Mouse (Mus musculus) midbrain, embryonic 15.5 days (tissue): ENCODE data around the gene Gls. TPM values are rescaled to one million over a fixed set of nuclear protein-coding genes. Genes with fewer than 3 reads are reported as not detected.

ENCODE experiments used
- ATAC-seq: fragments of 200-750 bp; cut with Nextera tagmentation; replicated peaks from 2 replicates; pipeline ENCODE4 v1.8.0; 2017; ENCODE audit warnings: moderate TSS enrichment
- H3K27ac ChIP-seq: fragments of 300-500 bp; sonication (generic); 2 replicates; pipeline ENCODE4 v1.5.1; 2015; ENCODE audit warnings: mild to moderate bottlenecking, inconsistent platforms
- H3K27me3 ChIP-seq: fragments of 300-500 bp; sonication (generic); replicated peaks from 2 replicates; pipeline ENCODE4 v1.6.1; 2015; ENCODE audit warnings: inconsistent platforms
- H3K36me3 ChIP-seq: fragments of 300-500 bp; sonication (generic); replicated peaks from 2 replicates; pipeline ENCODE4 v1.6.1; 2015; ENCODE audit warnings: inconsistent platforms
- H3K4me1 ChIP-seq: fragments of 300-500 bp; sonication (generic); 2 replicates; pipeline ENCODE4 v1.6.1; 2015; ENCODE audit warnings: inconsistent platforms
- H3K4me2 ChIP-seq: fragments of 300-500 bp; sonication (generic); 2 replicates; pipeline ENCODE4 v1.6.1; 2015; ENCODE audit warnings: inconsistent platforms, mild to moderate bottlenecking, moderate library complexity
- H3K4me3 ChIP-seq: fragments of 300-500 bp; sonication (generic); 2 replicates; pipeline ENCODE4 v1.5.1; 2015; ENCODE audit warnings: mild to moderate bottlenecking, inconsistent platforms
- H3K9ac ChIP-seq: fragments of 300-500 bp; sonication (generic); 2 replicates; pipeline ENCODE4 v1.6.1; 2015; ENCODE audit warnings: mild to moderate bottlenecking, inconsistent platforms
- H3K9me3 ChIP-seq: fragments of 300-500 bp; sonication (generic); 2 replicates; pipeline ENCODE4 v1.6.1; 2016; ENCODE audit warnings: inconsistent platforms
- WGBS: fragments of 180-500 bp; shearing (Covaris S2); methylation state at CpG from one replicate; pipeline ENCODE4 v1.1.7; 2015; ENCODE audit warnings: mixed read lengths; 5-methylcytosine and 5-hydroxymethylcytosine counted together
- polyA plus RNA-seq: library from polyadenylated mRNA; unstranded; fragments of >200 nt; fragmentation: Nextera tagmentation; extraction: Ambion mirVana; gene quantifications from 2 replicates; pipeline ENCODE4 v1.2.1, GENCODE M21; 2015

Gene Gls
- polyA plus RNA-seq, 1 experiment from 2014 or later = 38.9 TPM

GRCm38 (mm10) chr1:52231939-52232765, 880 bp downstream of the Gls start:
- H3K4me3 ChIP-seq = peak overlapping the region; percentile 87
- under 1% methylated on average over 62 of the region's 69 CpGs for whole genome bisulfite sequencing

DNA sequence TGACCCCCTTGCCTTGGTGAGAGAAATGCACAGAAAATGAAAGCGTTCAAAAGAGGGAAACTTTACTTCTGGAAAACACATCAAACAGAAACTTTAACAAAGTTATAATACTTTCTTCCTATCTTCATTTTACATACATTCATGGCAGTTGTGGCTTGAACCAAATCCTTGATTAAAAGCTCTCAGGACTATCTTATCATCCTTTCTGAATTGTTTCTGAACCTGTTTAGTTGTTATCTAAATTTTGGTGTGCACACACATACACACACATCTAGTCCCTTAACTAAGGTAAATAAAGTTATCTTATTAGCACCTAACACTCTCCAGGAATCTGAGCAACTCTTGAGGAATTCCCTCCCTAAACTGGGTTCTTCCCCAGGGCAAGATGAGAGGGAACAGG, 2.6 kb downstream of the Gls start:
- Histone ChIP-seq H3K9me3 (no peaks in the 10 kb centered on the region), H3K4me3 (0 out of 2 replicates have a peak overlapping the region, but pooled peaks have one; percentile 6), H3K4me1 (peaks cover 20% of the 10 kb centered on the region), H3K27ac (no peak overlapping the region), H3K27me3 (no peaks in the 10 kb centered on the region; the same call in 1 of the 2 replicates), H3K36me3 (no peaks in the 10 kb centered on the region), H3K9ac (no peak overlapping the region), H3K4me2 (peak overlapping the region; percentile 81; the same call in 1 of the 2 replicates)
- ATAC-seq = no peak
- WGBS = 85% methylated on average over 1 of the region's 1 CpGs

More at GRCm38 (mm10) chr1:52231939-52232765, 880 bp downstream of the Gls start:
- peaks cover 20% of the 10 kb centered on the region for H3K4me1 ChIP-seq
- H3K4me2 ChIP-seq = peak overlapping the region; percentile 81
- peak overlapping the region; percentile 95 for H3K9ac ChIP-seq
- H3K27me3 ChIP-seq = no peaks in the 10 kb centered on the region; the same call in 1 of the 2 replicates
- ATAC-seq = peak; percentile 70
- no peaks in the 10 kb centered on the region for H3K9me3 ChIP-seq
- peak overlapping the region; percentile 98 for H3K27ac ChIP-seq
- no peaks in the 10 kb centered on the region for H3K36me3 ChIP-seq

DNA sequence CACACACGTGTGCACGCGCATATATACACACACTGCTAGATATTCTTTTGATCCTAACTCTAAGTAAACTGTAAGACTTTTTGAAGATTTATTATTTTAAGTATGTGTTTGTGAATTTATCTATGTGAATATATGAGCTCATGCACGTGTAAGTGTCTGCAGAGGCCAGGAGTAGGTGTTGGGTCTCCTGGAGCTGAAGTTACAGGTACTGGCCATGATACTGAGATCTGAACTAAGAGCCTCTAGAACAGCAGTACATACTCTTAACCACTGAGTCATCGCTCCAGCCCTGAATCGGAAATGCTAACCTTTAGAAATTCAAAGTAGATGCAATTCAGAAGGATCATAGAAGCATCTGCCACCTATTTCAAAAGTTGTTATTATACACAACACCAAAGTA, 4.9 kb downstream of the Gls start:
- Histone ChIP-seq H3K9me3 (no peaks in the 10 kb centered on the region), H3K27ac (no peak overlapping the region), H3K4me2 (no peak overlapping the region), H3K4me1 (peaks cover 24% of the 10 kb centered on the region), H3K36me3 (no peaks in the 10 kb centered on the region), H3K27me3 (no peaks in the 10 kb centered on the region), H3K4me3 (no peak overlapping the region), H3K9ac (no peak overlapping the region)
- WGBS = 79% methylated on average over 6 of the region's 6 CpGs
- ATAC-seq = no peak

GRCm38 (mm10) chr1:52226416-52226815, 6.6 kb downstream of the Gls start:
- no peaks in the 10 kb centered on the region for H3K9me3 ChIP-seq
- no peak overlapping the region for H3K4me3 ChIP-seq
- no peak overlapping the region for H3K27ac ChIP-seq
- H3K4me1 ChIP-seq = peaks cover 22% of the 10 kb centered on the region
- no peak for ATAC-seq
- H3K9ac ChIP-seq = no peak overlapping the region
- no peaks in the 10 kb centered on the region for H3K27me3 ChIP-seq
- H3K4me2 ChIP-seq = no peak overlapping the region
- no peaks in the 10 kb centered on the region for H3K36me3 ChIP-seq

DNA sequence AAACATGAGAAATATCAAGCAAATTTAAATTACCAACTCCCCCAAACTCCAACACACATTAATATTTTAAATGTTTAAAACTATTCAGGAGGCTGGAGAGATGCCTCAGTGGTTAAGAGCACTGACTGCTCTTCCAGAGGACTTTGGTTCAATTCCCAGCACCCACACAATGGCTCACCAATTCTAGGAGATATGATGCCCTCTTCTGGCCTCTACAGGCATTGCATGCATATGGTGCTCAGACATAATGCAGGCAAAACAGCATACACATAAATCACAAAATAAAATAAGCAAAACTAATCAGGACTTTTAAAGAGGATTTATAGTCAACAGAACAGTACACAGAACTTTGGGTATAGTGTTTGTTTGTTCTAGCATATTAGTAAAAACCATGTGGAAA, 16.3 kb downstream of the Gls start:
- H3K4me3 ChIP-seq = no peak overlapping the region
- no peaks in the 10 kb centered on the region; the same call in 1 of the 2 replicates for H3K36me3 ChIP-seq
- H3K9me3 ChIP-seq = no peaks in the 10 kb centered on the region
- no peak overlapping the region for H3K27ac ChIP-seq
- H3K27me3 ChIP-seq = no peaks in the 10 kb centered on the region
- H3K9ac ChIP-seq = no peak overlapping the region
- no peak overlapping the region for H3K4me2 ChIP-seq
- H3K4me1 ChIP-seq = no peaks in the 10 kb centered on the region
- ATAC-seq = no peak

- H3K4me3 ChIP-seq = no peak overlapping the region
- H3K27ac ChIP-seq = no peak overlapping the region
- 93% methylated on average over 2 of the region's 2 CpGs for WGBS
- H3K9ac ChIP-seq = no peak overlapping the region
- ATAC-seq = no peak
- H3K36me3 ChIP-seq = 0 out of 2 replicates have a peak, but pooled peaks cover 4% of the 10 kb centered on the region
- no peaks in the 10 kb centered on the region for H3K9me3 ChIP-seq
- no peaks in the 10 kb centered on the region for H3K27me3 ChIP-seq
- no peak overlapping the region for H3K4me2 ChIP-seq
- no peaks in the 10 kb centered on the region for H3K4me1 ChIP-seq
These were observed 50.0 kb downstream of the Gls start for GRCm38 (mm10) chr1:52182992-52183391.

GRCm38 (mm10) chr1:52181994-52182393, 51.0 kb downstream of the Gls start:
- H3K36me3 ChIP-seq = no peaks in the 10 kb centered on the region
- H3K4me2 ChIP-seq = no peak overlapping the region
- H3K4me3 ChIP-seq = no peak overlapping the region
- no peaks in the 10 kb centered on the region for H3K9me3 ChIP-seq
- no peaks in the 10 kb centered on the region for H3K4me1 ChIP-seq
- ATAC-seq = no peak
- no peaks in the 10 kb centered on the region for H3K27me3 ChIP-seq
- no peak overlapping the region for H3K27ac ChIP-seq
- no peak overlapping the region for H3K9ac ChIP-seq

DNA sequence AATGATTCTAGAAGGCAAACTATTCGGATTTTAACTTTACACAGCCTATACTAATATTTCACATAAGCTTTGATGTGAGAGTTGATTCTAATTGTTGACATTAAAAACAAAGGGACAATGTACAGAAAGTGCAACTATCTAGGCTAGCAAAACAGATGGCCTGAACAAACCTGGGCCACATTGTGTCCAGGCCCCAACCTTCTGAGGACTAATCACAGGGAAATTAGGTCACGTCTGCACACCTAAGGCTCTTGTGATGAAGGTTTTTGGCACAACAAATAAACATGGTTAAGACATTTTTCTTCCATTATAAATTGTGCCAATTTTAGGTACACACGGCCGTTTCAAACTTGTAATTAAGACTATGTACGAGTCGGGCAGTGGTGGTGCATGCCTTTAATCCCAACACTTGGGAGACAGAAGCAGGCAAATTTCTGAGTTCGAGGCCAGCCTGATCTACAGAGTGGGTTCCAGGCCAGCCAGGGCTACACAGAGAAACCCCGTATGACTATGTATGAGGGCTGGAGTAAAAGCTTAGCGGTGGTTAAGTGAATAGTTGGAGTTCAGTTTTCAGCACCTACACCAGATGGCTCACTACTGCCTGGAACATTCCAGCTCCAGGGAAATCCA, 53.0 kb downstream of the Gls start:
- Histone ChIP-seq H3K4me2 (no peak overlapping the region), H3K9me3 (no peaks in the 10 kb centered on the region), H3K36me3 (no peaks in the 10 kb centered on the region), H3K27ac (no peak overlapping the region), H3K27me3 (no peaks in the 10 kb centered on the region), H3K4me1 (no peaks in the 10 kb centered on the region), H3K9ac (no peak overlapping the region), H3K4me3 (no peak overlapping the region)
- ATAC-seq = no peak
- 95% methylated on average over 9 of the region's 9 CpGs for WGBS

DNA sequence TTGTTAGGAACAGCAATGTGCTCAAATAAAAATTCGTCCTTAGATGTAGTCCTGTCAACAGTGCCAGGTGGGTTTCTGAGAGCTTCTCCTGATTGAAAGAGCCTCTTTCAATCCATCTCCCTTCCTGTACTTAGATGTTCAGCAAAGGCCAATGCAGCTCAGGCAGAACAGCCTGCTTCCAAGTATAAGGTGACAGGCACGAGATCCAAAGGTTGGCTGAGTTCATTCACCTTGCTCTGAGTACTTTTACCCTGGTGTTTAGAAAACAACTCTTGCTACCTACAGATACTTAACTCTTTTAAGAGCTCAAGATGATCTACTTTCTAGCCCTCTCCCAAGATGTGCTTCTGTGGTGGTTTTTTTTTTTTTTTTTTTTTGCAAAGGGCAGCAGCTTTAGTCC, 56.0 kb downstream of the Gls start:
- Histone ChIP-seq H3K27me3 (no peaks in the 10 kb centered on the region), H3K4me2 (no peak overlapping the region), H3K36me3 (no peaks in the 10 kb centered on the region), H3K27ac (no peak overlapping the region), H3K4me3 (no peak overlapping the region), H3K9me3 (no peaks in the 10 kb centered on the region), H3K9ac (no peak overlapping the region), H3K4me1 (no peaks in the 10 kb centered on the region)
- no peak for ATAC-seq
- 84% methylated on average over 2 of the region's 2 CpGs for WGBS

DNA sequence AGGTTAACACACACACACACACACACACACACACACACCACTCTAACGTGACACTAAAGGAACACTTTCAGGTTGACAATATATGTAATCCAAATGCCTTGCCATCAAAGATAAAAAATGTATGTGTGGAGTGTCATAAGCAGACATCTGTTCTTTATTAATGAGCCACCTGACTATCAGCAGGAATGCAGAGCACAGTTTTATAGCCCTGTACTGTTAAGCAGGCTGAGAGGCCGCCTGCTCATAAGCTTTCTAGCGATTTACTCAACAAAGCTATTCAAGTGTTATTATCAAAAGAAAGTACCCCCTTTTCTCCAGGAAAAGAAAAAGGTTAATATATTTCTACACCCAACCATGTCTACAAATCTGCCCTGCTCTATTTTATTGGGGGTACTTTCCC, 57.0 kb downstream of the Gls start:
- WGBS = 70% methylated on average over 3 of the region's 3 CpGs

GRCm38 (mm10) chr1:52175321-52175720, 57.7 kb downstream of the Gls start:
- H3K36me3 ChIP-seq = no peaks in the 10 kb centered on the region
- H3K27me3 ChIP-seq = no peaks in the 10 kb centered on the region
- no peak overlapping the region for H3K9ac ChIP-seq
- no peak overlapping the region for H3K4me2 ChIP-seq
- no peak overlapping the region for H3K27ac ChIP-seq
- H3K4me3 ChIP-seq = no peak overlapping the region
- no peaks in the 10 kb centered on the region for H3K9me3 ChIP-seq
- no peak for ATAC-seq
- WGBS = 68% methylated on average over 5 of the region's 5 CpGs
- H3K4me1 ChIP-seq = no peaks in the 10 kb centered on the region

More for the DNA sequence above, 57.0 kb downstream of the Gls start:
- Histone ChIP-seq H3K9ac (no peak overlapping the region), H3K4me2 (no peak overlapping the region), H3K9me3 (no peaks in the 10 kb centered on the region), H3K27me3 (no peaks in the 10 kb centered on the region), H3K4me1 (no peaks in the 10 kb centered on the region), H3K27ac (no peak overlapping the region), H3K36me3 (no peaks in the 10 kb centered on the region), H3K4me3 (no peak overlapping the region)
- ATAC-seq = peak; percentile 43; the same call in 1 of the 2 replicates

DNA sequence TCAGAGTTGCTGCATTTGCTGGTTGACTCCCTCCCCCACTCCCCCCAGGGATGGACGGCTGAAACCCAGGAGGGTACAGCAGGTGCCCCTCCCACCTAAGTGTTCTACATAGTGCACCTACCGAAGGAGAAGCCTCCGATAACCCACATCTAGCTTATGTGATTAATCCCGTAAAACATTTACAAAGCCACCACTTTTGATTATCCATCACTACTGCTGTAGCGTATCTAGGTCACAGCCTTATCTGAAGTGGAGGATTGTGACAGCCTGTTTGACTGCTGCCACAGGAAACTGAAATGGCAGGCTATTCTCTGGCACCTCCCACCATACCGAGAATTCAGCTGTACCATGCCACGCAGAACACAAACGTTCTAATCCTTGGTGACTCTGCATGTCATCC, 61.8 kb downstream of the Gls start:
- no peak; the same call in 1 of the 2 replicates for ATAC-seq
- whole genome bisulfite sequencing = 70% methylated on average over 8 of the region's 8 CpGs
- H3K27ac ChIP-seq = no peak overlapping the region
- H3K9me3 ChIP-seq = no peaks in the 10 kb centered on the region
- no peaks in the 10 kb centered on the region for H3K27me3 ChIP-seq
- no peak overlapping the region for H3K9ac ChIP-seq
- H3K4me1 ChIP-seq = no peaks in the 10 kb centered on the region
- no peak overlapping the region for H3K4me2 ChIP-seq
- H3K4me3 ChIP-seq = no peak overlapping the region
- no peaks in the 10 kb centered on the region for H3K36me3 ChIP-seq

- Histone ChIP-seq H3K27me3 (no peaks in the 10 kb centered on the region), H3K4me1 (no peaks in the 10 kb centered on the region), H3K36me3 (no peaks in the 10 kb centered on the region), H3K27ac (no peak overlapping the region), H3K9ac (no peak overlapping the region), H3K9me3 (no peaks in the 10 kb centered on the region), H3K4me2 (no peak overlapping the region), H3K4me3 (no peak overlapping the region)
- ATAC-seq = no peak
- 79% methylated on average over 7 of the region's 7 CpGs for WGBS
These were observed 62.3 kb downstream of the Gls start for GRCm38 (mm10) chr1:52170747-52171146.
